Mouse (Mus musculus): ENCODE data around the gene Siah2.

DNA sequence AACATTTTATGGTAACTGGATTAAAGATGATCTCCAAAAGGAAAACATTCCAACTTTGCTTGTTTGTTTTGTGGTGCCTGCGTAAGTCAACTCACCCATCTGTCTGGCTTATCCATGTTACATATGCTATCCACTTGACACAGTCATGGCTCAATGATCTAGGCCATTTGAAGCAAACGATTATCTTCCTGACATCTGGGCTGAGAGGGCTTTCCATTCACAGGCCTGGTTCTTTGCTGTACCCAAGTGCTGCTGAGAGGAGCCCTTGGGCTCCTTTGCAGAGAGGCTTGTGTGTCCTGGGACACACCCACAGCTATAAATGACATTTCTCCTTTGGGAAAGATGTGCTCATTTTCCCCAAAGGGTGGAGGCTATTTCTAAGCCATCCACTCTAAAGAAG, 13.3 kb downstream of the Siah2 start:
- TF ChIP-seq FOSL1 (IDR thresholded peaks at IDR 0.05; ENCODE audit: insufficient read depth, low read length, poor library complexity, severe bottlenecking) (no peak), CTCF (IDR thresholded peaks at IDR 0.05; ENCODE audit: control insufficient read depth, insufficient read depth, insufficient read length) (no peak)
